ENCODE assay signal across 8 mouse cellular contexts in the genomic region with DNA sequence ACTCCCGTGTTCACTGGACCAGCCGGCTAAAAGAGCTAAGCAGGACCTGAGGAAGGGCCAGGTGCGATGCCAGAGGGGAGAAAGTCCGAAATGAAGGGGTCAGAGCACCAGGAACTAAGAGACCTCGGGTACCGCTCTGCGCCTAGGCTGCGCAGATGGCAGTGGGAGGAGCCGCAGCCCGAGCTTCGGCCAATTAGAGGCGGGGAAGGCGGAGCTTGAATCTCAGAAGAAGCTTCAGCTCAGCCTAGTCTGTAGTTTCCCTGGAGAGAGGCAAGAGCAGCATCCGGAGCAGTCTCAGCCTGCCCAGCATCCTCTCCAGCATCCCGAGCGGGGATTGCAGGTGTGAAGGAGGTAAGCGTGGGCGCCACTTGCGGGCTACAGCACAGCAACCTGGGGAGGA. TPM values are rescaled to one million over a fixed set of nuclear protein-coding genes. Genes with fewer than 3 reads are reported as not detected.
DNase-seq lines count a peak whose midpoint lies in the region; ATAC-seq lines count a peak whose summit lies in the region.

TSS of gene Serpini1 (plus strand) at position 256 of the 400 bp plus-strand sequence.

- peak; percentile 95 for DNase-seq in R1 (ENCODE audit: low read depth, low spot score)
- peak; percentile 97 for DNase-seq in cerebellum, adult 9-11 months
- peak; percentile 88 to 90 for DNase-seq in frontal cortex, postnatal 10 days (ENCODE audit: low spot score in 2 of 2)
- peak in 1 of 2 experiments; percentile 93 for DNase-seq in layer of hippocampus, postnatal 14 days (ENCODE audit: low spot score in 2 of 2)
- peak; percentile 94 for DNase-seq in lung, postnatal 10 days
- DNase-seq in retina, postnatal 7 days (ENCODE audit: low read depth, low spot score), result peak; percentile 81
- peak; percentile 78 for DNase-seq in urinary bladder, postnatal 4 days (ENCODE audit: low spot score in 2 of 2)

- peaks cover 10% of the 10 kb centered on the region for H3K4me1 ChIP-seq in hindbrain, embryonic 13.5 days (replicated peaks)

- peak within 1 kb of the TSS; percentile 93 for H3K9ac ChIP-seq in hindbrain, embryonic 13.5 days

- peak; percentile 97 for ATAC-seq in hindbrain, embryonic 13.5 days (ENCODE audit: low FRiP score)

- H3K9me3 ChIP-seq in hindbrain, embryonic 13.5 days, result no peaks in the 10 kb centered on the region

- no peaks in the 10 kb centered on the region for H3K27me3 ChIP-seq in hindbrain, embryonic 13.5 days

- H3K27ac ChIP-seq in hindbrain, embryonic 13.5 days, result peak within 1 kb of the TSS; percentile 89

- WGBS in hindbrain, embryonic 13.5 days, result under 1% methylated on average over 19 of the region's 19 CpGs

- H3K36me3 ChIP-seq in hindbrain, embryonic 13.5 days, result no peaks in the 10 kb centered on the region

- peak within 1 kb of the TSS; percentile 68 for H3K4me2 ChIP-seq in hindbrain, embryonic 13.5 days

- H3K4me3 ChIP-seq in hindbrain, embryonic 13.5 days, result peak within 1 kb of the TSS; percentile 85

RNA-seq across cellular contexts. Expression of gene Serpini1, which starts in this region (rescaled TPM):
- 128 and 131 TPM in 2 replicates for polyA plus RNA-seq in hindbrain, embryonic 13.5 days (2015; fragmentation: Nextera tagmentation; extraction: Ambion mirVana)
- total RNA-seq in layer of hippocampus, postnatal 14 days (2021), result 100 to 1,000 TPM; 127 to 128 TPM
